Mouse (Mus musculus): ENCODE results near the gene Tmem145. TPM values are rescaled to one million over a fixed set of nuclear protein-coding genes. Genes with fewer than 3 reads are reported as not detected.

The Tmem145 gene
- polyA plus RNA-seq, 1 experiment = not detected

GRCm38 (mm10) chr7:25290911-25291310 is 15.0 kb upstream of the Tmem145 start:
- Histone ChIP-seq H3K4me1 (ENCODE audit: control insufficient read depth, insufficient read depth, low read length) (no peaks in the 10 kb centered on the region), H3K4me3 (ENCODE audit: insufficient read depth, low read length) (no peak overlapping the region), H3K27ac (ENCODE audit: insufficient read depth, low read depth, low read length) (no peak overlapping the region)
- TF ChIP-seq CTCF (IDR thresholded peaks at IDR 0.05; ENCODE audit: low read depth, low read length) = no peak
- no peak for TF ChIP-seq POLR2A (IDR thresholded peaks at IDR 0.05; ENCODE audit: borderline replicate concordance, low read depth, low read length)

GRCm38 (mm10) chr7:25292107-25292506 is 13.8 kb upstream of the Tmem145 start:
- no peak overlapping the region for H3K4me3 ChIP-seq (ENCODE audit: insufficient read depth, low read length)
- no peak for TF ChIP-seq POLR2A (IDR thresholded peaks at IDR 0.05; ENCODE audit: borderline replicate concordance, low read depth, low read length)
- no peak for TF ChIP-seq CTCF (IDR thresholded peaks at IDR 0.05; ENCODE audit: low read depth, low read length)
- H3K27ac ChIP-seq (ENCODE audit: insufficient read depth, low read depth, low read length) = no peak overlapping the region
- no peaks in the 10 kb centered on the region for H3K4me1 ChIP-seq (ENCODE audit: control insufficient read depth, insufficient read depth, low read length)

- Histone ChIP-seq H3K4me1 (ENCODE audit: control insufficient read depth, insufficient read depth, low read length) (0 out of 2 replicates have a peak, but pooled peaks cover 2% of the 10 kb centered on the region), H3K4me3 (ENCODE audit: insufficient read depth, low read length) (no peak overlapping the region)
- TF ChIP-seq POLR2A (IDR thresholded peaks at IDR 0.05; ENCODE audit: borderline replicate concordance, low read depth, low read length) = no peak
- TF ChIP-seq CTCF (IDR thresholded peaks at IDR 0.05; ENCODE audit: low read depth, low read length) = no peak
Measured at GRCm38 (mm10) chr7:25293191-25293739, 12.6 kb upstream of the Tmem145 start.

DNA sequence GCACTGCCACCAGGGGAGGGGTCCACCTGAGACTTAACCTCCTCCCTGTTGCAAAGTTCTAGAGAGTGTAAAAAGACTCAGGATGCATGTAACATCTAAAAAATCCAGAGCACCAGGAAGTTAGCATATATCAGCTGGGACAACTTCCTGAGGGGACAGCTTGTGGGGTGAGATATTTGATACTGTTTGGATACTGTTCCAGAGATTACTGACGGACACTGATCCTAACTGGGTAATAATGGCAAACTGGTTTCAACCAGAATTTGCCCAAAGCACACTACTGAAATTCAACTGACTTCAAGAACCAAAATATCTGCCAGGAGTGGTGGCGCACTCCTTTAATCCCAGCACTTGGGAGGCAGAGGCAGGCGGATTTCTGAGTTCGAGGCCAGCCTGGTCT is 11.4 kb upstream of the Tmem145 start:
- H3K27ac ChIP-seq (ENCODE audit: insufficient read depth, low read depth, low read length) = no peak overlapping the region
- 0 out of 2 replicates have a peak, but pooled peaks cover 2% of the 10 kb centered on the region for H3K4me1 ChIP-seq (ENCODE audit: control insufficient read depth, insufficient read depth, low read length)
- TF ChIP-seq CTCF (IDR thresholded peaks at IDR 0.05; ENCODE audit: low read depth, low read length) (no peak), POLR2A (IDR thresholded peaks at IDR 0.05; ENCODE audit: borderline replicate concordance, low read depth, low read length) (no peak)
- H3K4me3 ChIP-seq (ENCODE audit: insufficient read depth, low read length) = no peak overlapping the region

More at GRCm38 (mm10) chr7:25293191-25293739, 12.6 kb upstream of the Tmem145 start:
- no peak overlapping the region for H3K27ac ChIP-seq (ENCODE audit: insufficient read depth, low read depth, low read length)

DNA sequence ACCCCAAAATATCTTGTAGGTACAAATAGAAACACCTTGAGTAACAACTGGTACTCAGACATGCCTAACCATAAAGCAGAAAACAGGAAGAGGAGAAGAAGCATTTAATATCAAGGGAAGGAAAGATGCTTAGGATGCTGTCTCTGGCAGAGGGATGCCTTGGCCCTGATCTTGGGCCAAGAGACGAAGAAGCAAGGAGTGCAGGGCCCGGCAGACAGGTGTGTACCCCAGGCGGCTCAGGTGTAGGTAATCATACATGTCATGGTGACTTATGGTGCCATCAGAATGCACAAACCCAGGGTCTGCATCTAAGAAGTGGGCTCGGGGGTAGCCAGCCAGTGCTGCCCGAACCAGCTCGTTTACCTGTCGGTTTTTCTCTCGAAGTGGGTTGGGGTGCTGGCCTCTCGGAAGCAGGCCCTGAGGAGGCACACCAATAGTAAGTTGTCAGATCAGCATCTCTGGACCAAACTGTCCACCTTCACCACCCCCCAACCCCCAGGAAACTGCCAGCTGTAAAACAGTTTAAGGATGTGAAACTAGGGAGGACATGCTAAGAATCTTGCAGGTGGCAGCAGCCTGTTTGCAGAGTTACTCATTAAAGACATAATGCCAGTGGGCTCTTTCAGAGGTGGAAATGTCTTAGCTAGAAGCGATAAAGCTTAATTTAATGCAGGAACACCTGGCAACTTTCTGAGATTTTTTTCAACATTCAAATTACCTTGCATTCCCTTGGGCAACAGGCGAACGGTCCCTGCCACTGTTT is 10.8 kb upstream of the Tmem145 start:
- Histone ChIP-seq H3K4me3 (ENCODE audit: insufficient read depth, low read length) (no peak overlapping the region), H3K27ac (ENCODE audit: insufficient read depth, low read depth, low read length) (no peak overlapping the region), H3K4me1 (ENCODE audit: control insufficient read depth, insufficient read depth, low read length) (0 out of 2 replicates have a peak, but pooled peaks cover 2% of the 10 kb centered on the region)
- TF ChIP-seq POLR2A (IDR thresholded peaks at IDR 0.05; ENCODE audit: borderline replicate concordance, low read depth, low read length) (no peak), CTCF (IDR thresholded peaks at IDR 0.05; ENCODE audit: low read depth, low read length) (no peak)

DNA sequence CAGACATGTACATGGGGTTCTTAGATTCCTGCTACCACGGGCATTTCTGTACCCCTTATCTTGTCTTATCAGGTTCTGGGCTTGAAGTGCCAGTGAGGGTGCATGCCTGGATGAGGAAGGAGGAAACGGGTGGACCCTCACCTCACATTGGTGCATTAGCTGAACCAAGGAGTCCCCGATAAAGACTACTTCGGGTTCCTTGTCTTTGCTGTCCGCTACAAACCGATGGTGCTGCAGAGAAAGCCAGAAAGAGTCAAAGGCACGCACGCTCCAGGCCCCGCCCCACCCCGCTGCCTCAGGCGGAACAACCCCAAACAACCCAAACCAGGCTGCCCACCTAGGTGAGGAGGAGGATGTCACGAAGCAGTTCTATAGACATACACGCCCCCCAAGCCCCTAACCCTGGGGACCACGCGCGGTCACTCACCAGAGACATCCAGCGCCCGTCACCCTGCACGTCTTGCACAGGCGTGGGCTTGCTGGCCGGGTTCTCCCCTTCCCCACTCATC is 8.9 kb upstream of the Tmem145 start:
- Histone ChIP-seq H3K4me1 (ENCODE audit: control insufficient read depth, insufficient read depth, low read length) (0 out of 2 replicates have a peak, but pooled peaks cover 2% of the 10 kb centered on the region), H3K27ac (ENCODE audit: insufficient read depth, low read depth, low read length) (no peak overlapping the region), H3K4me3 (ENCODE audit: insufficient read depth, low read length) (peak overlapping the region; percentile 73)
- TF ChIP-seq POLR2A (IDR thresholded peaks at IDR 0.05; ENCODE audit: borderline replicate concordance, low read depth, low read length) = no peak
- no peak for TF ChIP-seq CTCF (IDR thresholded peaks at IDR 0.05; ENCODE audit: low read depth, low read length)

- Histone ChIP-seq H3K4me1 (ENCODE audit: control insufficient read depth, insufficient read depth, low read length) (0 out of 2 replicates have a peak, but pooled peaks cover 2% of the 10 kb centered on the region), H3K4me3 (ENCODE audit: insufficient read depth, low read length) (peak within 1 kb of the TSS; percentile 73), H3K27ac (ENCODE audit: insufficient read depth, low read depth, low read length) (0 out of 2 replicates have a peak within 1 kb of the TSS, but pooled peaks have one; percentile 23)
- TF ChIP-seq POLR2A (IDR thresholded peaks at IDR 0.05; ENCODE audit: borderline replicate concordance, low read depth, low read length) (no peak), CTCF (IDR thresholded peaks at IDR 0.05; ENCODE audit: low read depth, low read length) (no peak)
Measured at GRCm38 (mm10) chr7:25297454-25298325, 8.2 kb upstream of the Tmem145 start, which contains the start of gene Pafah1b3. Pafah1b3 (minus strand) TSS chr7:25297986.

GRCm38 (mm10) chr7:25301063-25301462 is 4.8 kb upstream of the Tmem145 start, which contains the start of gene Prr19:
Prr19 (plus strand) TSS chr7:25301411.
- H3K4me1 ChIP-seq (ENCODE audit: control insufficient read depth, insufficient read depth, low read length) = 0 out of 2 replicates have a peak, but pooled peaks cover 5% of the 10 kb centered on the region
- TF ChIP-seq CTCF (IDR thresholded peaks at IDR 0.05; ENCODE audit: low read depth, low read length) (no peak), POLR2A (IDR thresholded peaks at IDR 0.05; ENCODE audit: borderline replicate concordance, low read depth, low read length) (no peak)
- no peak within 1 kb of the TSS for H3K27ac ChIP-seq (ENCODE audit: insufficient read depth, low read depth, low read length)

GRCm38 (mm10) chr7:25303003-25303684 is 2.8 kb upstream of the Tmem145 start:
- H3K27ac ChIP-seq (ENCODE audit: insufficient read depth, low read depth, low read length) = no peak overlapping the region
- TF ChIP-seq CTCF (IDR thresholded peaks at IDR 0.05; ENCODE audit: low read depth, low read length) (no peak), POLR2A (IDR thresholded peaks at IDR 0.05; ENCODE audit: borderline replicate concordance, low read depth, low read length) (no peak)
- no peak overlapping the region for H3K4me3 ChIP-seq (ENCODE audit: insufficient read depth, low read length)
- H3K4me1 ChIP-seq (ENCODE audit: control insufficient read depth, insufficient read depth, low read length) = 0 out of 2 replicates have a peak, but pooled peaks cover 4% of the 10 kb centered on the region

More at GRCm38 (mm10) chr7:25301063-25301462, 4.8 kb upstream of the Tmem145 start, which contains the start of gene Prr19:
- H3K4me3 ChIP-seq (ENCODE audit: insufficient read depth, low read length) = no peak within 1 kb of the TSS

Data from bone marrow macrophage, adult 2 months (primary cell).